13 mouse cellular contexts compared by ENCODE assay signal in genomic region chr15:10685692-10686430, GRCm38 (mm10). TPM values are rescaled to one million over a fixed set of nuclear protein-coding genes. Genes with fewer than 3 reads are reported as not detected.
DNase-seq lines count a peak whose midpoint lies in the region; ATAC-seq lines count a peak whose summit lies in the region.
"Had no signal": no experiment of that assay in that cellular context is flagged by ENCODE, and none has a peak within 500 bp of the region (broad histone marks: within the 10 kb centered on the region; RNA-seq: fewer than 3 reads in every experiment).

No protein-coding gene starts in this region.

- no peak overlapping the region for H3K9ac ChIP-seq in intestine, embryonic 16.5 days (ENCODE audit: low read depth, low read length)
- no peak overlapping the region for H3K9ac ChIP-seq in limb, embryonic 12.5 days (replicated peaks)
- no peak overlapping the region for H3K9ac ChIP-seq in neural tube, embryonic 15.5 days (replicated peaks)
- H3K9ac ChIP-seq: hindbrain, embryonic 12.5 days; liver, embryonic 13.5 days; midbrain, embryonic 12.5 days had no signal

- peak; percentile 49 for ATAC-seq in intestine, embryonic 16.5 days
- peak; percentile 21; the same call in 1 of the 2 replicates for ATAC-seq in limb, embryonic 12.5 days (ENCODE audit: insufficient number of reproducible peaks, insufficient read depth, low FRiP score, low TSS enrichment, low read depth)
- ATAC-seq in erythroblast, adult 5-6 weeks (replicated peaks; ENCODE audit: low FRiP score, poor library complexity, severe bottlenecking), result no peak
- ATAC-seq in neural tube, embryonic 15.5 days (ENCODE audit: low FRiP score), result no peak

- WGBS in intestine, embryonic 16.5 days, result 64% methylated on average over 14 of the region's 14 CpGs
- 73% methylated on average over 14 of the region's 14 CpGs for WGBS in limb, embryonic 12.5 days
- 88% methylated on average over 14 of the region's 14 CpGs for WGBS in neural tube, embryonic 15.5 days

- DNase-seq in heart, adult 11 months, result peak; percentile 91
- no peak for DNase-seq in heart, adult 9 months (ENCODE audit: low spot score in 2 of 2)
- peak; percentile 58 for DNase-seq in NIH3T3 (ENCODE audit: low read depth)
- no peak for DNase-seq in cerebellum, adult 9-11 months
- DNase-seq: B cell, adult 2 months; cerebellum, adult 11-12 months; liver, embryonic 13.5 days had no signal

- no peak overlapping the region for H3K4me2 ChIP-seq in intestine, embryonic 16.5 days (ENCODE audit: low read depth, low read length)
- H3K4me2 ChIP-seq in limb, embryonic 12.5 days, result no peak overlapping the region
- H3K4me2 ChIP-seq in neural tube, embryonic 15.5 days, result no peak overlapping the region
- H3K4me2 ChIP-seq: hindbrain, embryonic 12.5 days; liver, embryonic 13.5 days; midbrain, embryonic 12.5 days had no signal

- no peaks in the 10 kb centered on the region for H3K36me3 ChIP-seq in intestine, embryonic 16.5 days (ENCODE audit: control insufficient read depth, insufficient read depth, low read length)
- peaks cover 35% of the 10 kb centered on the region for H3K36me3 ChIP-seq in limb, embryonic 12.5 days
- H3K36me3 ChIP-seq in neural tube, embryonic 15.5 days, result no peaks in the 10 kb centered on the region
- H3K36me3 ChIP-seq: liver, embryonic 13.5 days had no signal

- H3K27ac ChIP-seq in intestine, embryonic 16.5 days (ENCODE audit: low read length), result no peak overlapping the region
- peak overlapping the region; percentile 56 for H3K27ac ChIP-seq in limb, embryonic 12.5 days
- no peak overlapping the region for H3K27ac ChIP-seq in neural tube, embryonic 15.5 days (replicated peaks)
- H3K27ac ChIP-seq: hindbrain, embryonic 12.5 days; liver, embryonic 13.5 days; midbrain, embryonic 12.5 days had no signal

- H3K4me3 ChIP-seq in intestine, embryonic 16.5 days (ENCODE audit: low read length), result no peak overlapping the region
- H3K4me3 ChIP-seq in limb, embryonic 12.5 days (replicated peaks), result no peak overlapping the region
- H3K4me3 ChIP-seq in neural tube, embryonic 15.5 days (replicated peaks), result no peak overlapping the region
- H3K4me3 ChIP-seq: hindbrain, embryonic 12.5 days; liver, embryonic 13.5 days; midbrain, embryonic 12.5 days had no signal

- no peaks in the 10 kb centered on the region for H3K27me3 ChIP-seq in intestine, embryonic 16.5 days (replicated peaks; ENCODE audit: control insufficient read depth, insufficient read depth, low read length)
- H3K27me3 ChIP-seq in limb, embryonic 12.5 days, result no peaks in the 10 kb centered on the region
- H3K27me3 ChIP-seq in neural tube, embryonic 15.5 days (replicated peaks), result no peaks in the 10 kb centered on the region
- H3K27me3 ChIP-seq: hindbrain, embryonic 12.5 days; liver, embryonic 13.5 days; midbrain, embryonic 12.5 days had no signal

- no peaks in the 10 kb centered on the region for H3K9me3 ChIP-seq in intestine, embryonic 16.5 days (ENCODE audit: control insufficient read depth, low read length)
- no peaks in the 10 kb centered on the region for H3K9me3 ChIP-seq in limb, embryonic 12.5 days
- no peaks in the 10 kb centered on the region for H3K9me3 ChIP-seq in neural tube, embryonic 15.5 days (replicated peaks)
- H3K9me3 ChIP-seq: hindbrain, embryonic 12.5 days; liver, embryonic 13.5 days; midbrain, embryonic 12.5 days had no signal

- peaks cover 15% of the 10 kb centered on the region for H3K4me1 ChIP-seq in intestine, embryonic 16.5 days (ENCODE audit: control insufficient read depth, insufficient read depth, low read length)
- H3K4me1 ChIP-seq in limb, embryonic 12.5 days (replicated peaks), result peaks cover 59% of the 10 kb centered on the region
- H3K4me1 ChIP-seq in neural tube, embryonic 15.5 days, result peaks cover 4% of the 10 kb centered on the region

RNA-seq across cellular contexts. Expression of gene Rai14, which starts 28.6 kb away (rescaled TPM):
- polyA plus RNA-seq in intestine, embryonic 16.5 days (2015; fragmentation: Nextera tagmentation; extraction: Ambion mirVana), result 11.5 and 11.7 TPM in 2 replicates
- polyA plus RNA-seq in limb, embryonic 12.5 days (2016; fragmentation: Nextera tagmentation; extraction: Ambion mirVana), result 59.1 and 64.1 TPM in 2 replicates
- 0.19 and 1.5 TPM in 2 replicates for total RNA-seq in erythroblast, adult 5-6 weeks (2015; ENCODE audit: low replicate concordance)
- total RNA-seq in erythroblast, adult 5-6 weeks (2017; ENCODE audit: low replicate concordance), result 0.94 and 1.1 TPM in 2 replicates
- 10.2 and 13.2 TPM in 2 replicates for polyA plus RNA-seq in neural tube, embryonic 15.5 days (2015; fragmentation: Nextera tagmentation; extraction: Ambion mirVana)

Comparison
In these comparisons a context has a peak if more than half of its experiments do, and no peak if none do; other contexts are left out.
1. DNase-seq: peak in heart, adult 11 months (single experiment) and NIH3T3 (single experiment); none in heart, adult 9 months (0 of 2) and cerebellum, adult 9-11 months (single experiment).
2. ATAC-seq: peak in intestine, embryonic 16.5 days (single experiment) and limb, embryonic 12.5 days (single experiment); none in erythroblast, adult 5-6 weeks (single experiment) and neural tube, embryonic 15.5 days (single experiment).